ENCODE assay signal across 28 mouse cellular contexts in the genomic region with DNA sequence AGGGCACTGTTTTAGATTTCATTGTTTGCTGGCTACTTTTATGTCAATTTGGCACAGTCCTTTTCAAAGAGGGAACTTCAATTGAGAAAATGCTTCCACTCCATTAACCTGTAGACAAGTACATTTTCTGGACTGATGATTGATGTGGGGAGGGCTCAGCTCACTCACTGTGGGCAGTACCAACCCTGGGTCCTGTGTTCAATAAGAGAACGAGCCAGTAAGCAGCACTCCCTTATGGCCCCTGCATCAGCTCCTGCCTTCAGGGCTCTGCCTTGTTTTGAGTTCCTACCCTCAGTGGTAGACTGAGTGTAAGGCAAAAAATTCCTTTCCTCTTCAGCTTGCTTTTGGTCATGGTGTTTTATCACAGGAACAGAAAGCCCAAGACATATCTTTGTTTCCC.
"Had no signal": no experiment of that assay in that cellular context is flagged by ENCODE, and none has a peak within 500 bp of the region (broad histone marks: within the 10 kb centered on the region; RNA-seq: fewer than 3 reads in every experiment).

No protein-coding gene starts in this region.

- H3K9ac ChIP-seq: embryonic facial prominence, embryonic 12.5 days; embryonic facial prominence, embryonic 13.5 days; embryonic facial prominence, embryonic 15.5 days; forebrain, embryonic 12.5 days; forebrain, embryonic 13.5 days; forebrain, embryonic 15.5 days; forebrain, postnatal 0 days had no signal

- DNase-seq: cerebellum, adult 18-20 months; cerebellum, adult 2 months; cerebellum, adult 8-10 months; cerebellum, adult 9-10 months; cerebellum, adult 9-11 months; cerebellum, postnatal 10 days; cerebellum, postnatal 14 days; cerebellum, postnatal 25 days; cerebellum, postnatal 36 days; forebrain, postnatal 0 days; gastrocnemius, adult 2 months; gastrocnemius, postnatal 10 days; gastrocnemius, postnatal 14 days; gastrocnemius, postnatal 25 days; gastrocnemius, postnatal 36 days; heart, adult 18-20 months; heart, adult 2 months had no signal

- H3K4me3 ChIP-seq: embryonic facial prominence, embryonic 10.5 days; embryonic facial prominence, embryonic 12.5 days; embryonic facial prominence, embryonic 13.5 days; embryonic facial prominence, embryonic 15.5 days; erythroblast, embryonic 14.5 days; forebrain, embryonic 10.5 days; forebrain, embryonic 12.5 days; forebrain, embryonic 13.5 days; forebrain, embryonic 15.5 days; gastrocnemius, adult 2 months; heart, adult 2 months had no signal

- H3K9me3 ChIP-seq: embryonic facial prominence, embryonic 10.5 days; embryonic facial prominence, embryonic 12.5 days; embryonic facial prominence, embryonic 13.5 days; embryonic facial prominence, embryonic 15.5 days; forebrain, embryonic 10.5 days; forebrain, embryonic 12.5 days; forebrain, embryonic 13.5 days; forebrain, embryonic 15.5 days had no signal

- H3K27ac ChIP-seq: embryonic facial prominence, embryonic 10.5 days; embryonic facial prominence, embryonic 12.5 days; embryonic facial prominence, embryonic 13.5 days; embryonic facial prominence, embryonic 15.5 days; forebrain, embryonic 10.5 days; forebrain, embryonic 12.5 days; forebrain, embryonic 13.5 days; forebrain, embryonic 15.5 days; gastrocnemius, adult 2 months; heart, adult 2 months had no signal

- H3K4me2 ChIP-seq: embryonic facial prominence, embryonic 12.5 days; embryonic facial prominence, embryonic 13.5 days; embryonic facial prominence, embryonic 15.5 days; forebrain, embryonic 12.5 days; forebrain, embryonic 13.5 days; forebrain, embryonic 15.5 days had no signal

- H3K27me3 ChIP-seq: embryonic facial prominence, embryonic 12.5 days; embryonic facial prominence, embryonic 13.5 days; embryonic facial prominence, embryonic 15.5 days; forebrain, embryonic 12.5 days; forebrain, embryonic 13.5 days; forebrain, embryonic 15.5 days had no signal

- H3K4me1 ChIP-seq: embryonic facial prominence, embryonic 10.5 days; embryonic facial prominence, embryonic 12.5 days; embryonic facial prominence, embryonic 15.5 days; forebrain, embryonic 10.5 days; forebrain, embryonic 12.5 days; forebrain, embryonic 13.5 days; forebrain, embryonic 15.5 days had no signal

- ATAC-seq: forebrain, embryonic 13.5 days; forebrain, embryonic 14.5 days; forebrain, embryonic 15.5 days; forebrain, embryonic 16.5 days; forebrain, postnatal 0 days had no signal
